Mouse (Mus musculus): ENCODE measurements at regions not wholly inside any gene's neighbourhood (a gene's known extent, or its start where the extent isn't known, plus 50 kb on each side); places are given as distances from the start of the nearest gene placed in this dataset.

GRCm38 (mm10) chr2:51522766-51523165 is 104.5 kb upstream of the Tas2r134 start:
- TF ChIP-seq POLR2A (IDR thresholded peaks at IDR 0.05; ENCODE audit: low read depth, low read length) (no peak), CTCF (IDR thresholded peaks at IDR 0.05; ENCODE audit: extremely low read depth, insufficient read length, insufficient replicate concordance, low read depth, low read length) (no peak)
